Mouse (Mus musculus) neural tube, embryonic 15.5 days (tissue): Measurements from ENCODE around the gene Phf20. TPM values are rescaled to one million over a fixed set of nuclear protein-coding genes. Genes with fewer than 3 reads are reported as not detected.

Experiments used
- ATAC-seq: fragments of 200-750 bp; cut with Nextera tagmentation; 2 replicates; pipeline ENCODE4 v1.8.0; 2017; ENCODE audit warnings: mild to moderate bottlenecking, moderate TSS enrichment, moderate library complexity; ENCODE audit not compliant: low FRiP score
- H3K27ac ChIP-seq: fragments of 300-500 bp; sonication (generic); replicated peaks from 2 replicates; pipeline ENCODE4 v1.5.1; 2015; ENCODE audit warnings: mild to moderate bottlenecking, inconsistent platforms
- H3K27me3 ChIP-seq: fragments of 300-500 bp; sonication (generic); replicated peaks from 2 replicates; pipeline ENCODE4 v1.6.1; 2015; ENCODE audit warnings: inconsistent platforms
- H3K36me3 ChIP-seq: fragments of 300-500 bp; sonication (generic); 2 replicates; pipeline ENCODE4 v1.6.1; 2015; ENCODE audit warnings: inconsistent platforms
- H3K4me1 ChIP-seq: fragments of 300-500 bp; sonication (generic); 2 replicates; pipeline ENCODE4 v1.6.1; 2015; ENCODE audit warnings: inconsistent platforms
- H3K4me2 ChIP-seq: fragments of 300-500 bp; sonication (generic); 2 replicates; pipeline ENCODE4 v1.6.1; 2015; ENCODE audit warnings: inconsistent platforms, mild to moderate bottlenecking, moderate library complexity
- H3K4me3 ChIP-seq: fragments of 300-500 bp; sonication (generic); replicated peaks from 2 replicates; pipeline ENCODE4 v1.5.1; 2015; ENCODE audit warnings: mild to moderate bottlenecking, inconsistent platforms
- H3K9ac ChIP-seq: fragments of 300-500 bp; sonication (generic); replicated peaks from 2 replicates; pipeline ENCODE4 v1.6.1; 2015; ENCODE audit warnings: mild to moderate bottlenecking, inconsistent platforms
- H3K9me3 ChIP-seq: fragments of 300-500 bp; sonication (generic); replicated peaks from 2 replicates; pipeline ENCODE4 v1.6.1; 2016; ENCODE audit warnings: inconsistent platforms
- WGBS: fragments of 180-500 bp; shearing (Covaris S2); methylation state at CpG from one replicate; pipeline ENCODE4 v1.1.7; 2015; ENCODE audit warnings: mixed read lengths; 5-methylcytosine and 5-hydroxymethylcytosine counted together
- polyA plus RNA-seq: library from polyadenylated mRNA; unstranded; fragments of >200 nt; fragmentation: Nextera tagmentation; extraction: Ambion mirVana; gene quantifications from 2 replicates; pipeline ENCODE4 v1.2.1, GENCODE M21; 2015

Phf20 gene
- polyA plus RNA-seq, 1 experiment from 2014 or later: 130 TPM

DNA sequence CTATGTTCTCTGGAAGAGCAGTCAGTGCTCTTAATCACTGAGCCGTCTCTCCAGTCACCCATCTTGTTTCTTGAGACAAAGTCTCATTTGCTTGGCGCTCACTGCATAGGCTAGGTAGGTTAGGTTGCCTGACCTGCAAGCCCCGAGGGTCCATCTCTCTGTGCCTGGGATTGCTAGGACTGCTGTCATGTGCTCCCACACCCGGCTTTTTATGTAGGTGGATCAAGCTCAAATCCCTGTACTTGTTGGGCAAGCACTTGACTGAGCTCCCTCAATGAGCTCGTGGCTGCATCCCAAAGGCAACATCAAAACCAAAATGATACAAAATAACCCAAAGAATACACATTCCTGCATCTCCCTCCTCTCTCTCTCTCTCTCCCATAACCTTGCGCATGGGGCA lies 125.3 kb downstream of the Phf20 start:
- Histone ChIP-seq H3K27me3 (no peaks in the 10 kb centered on the region), H3K27ac (no peak overlapping the region), H3K9me3 (no peaks in the 10 kb centered on the region), H3K4me1 (no peaks in the 10 kb centered on the region), H3K9ac (no peak overlapping the region), H3K4me2 (no peak overlapping the region), H3K4me3 (no peak overlapping the region), H3K36me3 (peaks cover 4% of the 10 kb centered on the region; the same call in 1 of the 2 replicates)
- ATAC-seq: no peak
- 93% methylated on average over 6 of the region's 6 CpGs for WGBS

DNA sequence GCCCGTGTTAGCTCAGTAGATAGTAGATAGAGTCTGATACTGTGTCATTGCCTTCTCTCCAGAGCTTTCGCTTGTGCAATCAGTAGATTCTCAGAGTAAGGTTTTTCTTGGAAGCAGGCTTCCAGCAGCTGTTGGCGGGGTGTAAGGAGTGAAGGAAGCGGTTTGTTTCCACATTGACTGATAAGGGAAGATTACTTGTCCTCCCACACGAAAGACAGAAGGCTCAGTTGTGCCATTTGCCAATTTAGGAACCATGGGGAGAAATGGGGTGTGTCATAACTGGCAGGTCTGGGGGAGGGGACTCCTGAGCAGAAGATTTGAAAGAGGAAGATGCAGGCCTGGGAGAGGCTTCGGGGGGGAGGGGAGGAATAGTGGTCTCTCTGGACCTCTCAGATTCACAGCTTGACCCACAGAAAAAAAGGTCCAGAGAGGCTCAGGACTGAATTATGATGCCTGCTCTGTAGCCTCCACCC lies 127.9 kb downstream of the Phf20 start:
- Histone ChIP-seq H3K4me2 (no peak overlapping the region), H3K36me3 (peaks cover 4% of the 10 kb centered on the region; the same call in 1 of the 2 replicates), H3K27ac (no peak overlapping the region)

DNA sequence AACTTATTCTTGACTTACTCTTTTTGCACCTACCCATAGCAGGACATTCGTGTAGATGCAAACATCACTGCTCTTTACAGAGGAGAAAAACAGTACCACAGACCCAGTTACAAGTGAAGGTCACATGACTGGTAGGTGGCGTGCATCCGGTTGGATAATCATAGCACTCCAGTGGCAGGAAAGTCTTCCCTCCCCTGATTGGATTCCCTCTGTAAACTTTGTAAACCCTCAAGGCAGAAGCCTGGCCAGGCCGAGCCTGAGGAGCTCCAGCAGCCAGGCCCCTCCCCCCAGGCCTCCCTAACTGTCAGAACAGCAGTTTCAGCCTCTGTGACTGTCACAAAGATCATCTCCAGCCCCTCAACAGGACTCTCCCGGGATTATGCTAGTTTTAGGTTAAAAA lies 128.4 kb downstream of the Phf20 start:
- peaks cover 4% of the 10 kb centered on the region; the same call in 1 of the 2 replicates for H3K36me3 ChIP-seq
- 60% methylated on average over 5 of the region's 5 CpGs for WGBS

More for the DNA sequence above, 127.9 kb downstream of the Phf20 start:
- no peak overlapping the region for H3K4me3 ChIP-seq
- ATAC-seq: no peak
- H3K9ac ChIP-seq: no peak overlapping the region
- H3K27me3 ChIP-seq: no peaks in the 10 kb centered on the region
- H3K4me1 ChIP-seq: no peaks in the 10 kb centered on the region
- H3K9me3 ChIP-seq: no peaks in the 10 kb centered on the region
- WGBS: 78% methylated on average over 6 of the region's 6 CpGs

DNA sequence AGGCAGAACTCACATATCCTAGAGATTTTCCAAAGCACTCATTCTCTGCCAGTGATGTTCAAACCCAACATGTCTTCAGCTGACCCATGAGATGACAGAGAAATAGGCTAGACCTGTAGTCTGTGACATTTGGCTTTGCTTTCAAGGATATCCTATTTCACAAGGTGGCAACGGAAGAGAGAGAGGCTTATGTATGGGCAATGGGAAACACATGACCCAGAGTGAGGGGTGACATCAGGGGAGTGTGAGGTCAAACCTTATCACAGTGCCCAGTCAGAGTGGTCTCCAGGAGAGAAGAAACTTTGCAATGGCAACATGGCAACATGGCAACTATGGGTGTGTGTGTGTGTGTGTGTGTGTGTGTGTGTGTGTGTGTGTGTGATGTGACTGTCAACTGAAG lies 134.4 kb downstream of the Phf20 start:
- no peaks in the 10 kb centered on the region for H3K36me3 ChIP-seq
- no peak overlapping the region for H3K27ac ChIP-seq
- H3K9me3 ChIP-seq: no peaks in the 10 kb centered on the region
- ATAC-seq: no peak
- H3K4me2 ChIP-seq: no peak overlapping the region
- no peaks in the 10 kb centered on the region for H3K27me3 ChIP-seq
- no peak overlapping the region for H3K4me3 ChIP-seq
- H3K9ac ChIP-seq: no peak overlapping the region
- no peaks in the 10 kb centered on the region for H3K4me1 ChIP-seq
- 72% methylated on average over 1 of the region's 1 CpGs for WGBS

More for the DNA sequence above, 128.4 kb downstream of the Phf20 start:
- ATAC-seq: no peak
- Histone ChIP-seq H3K9me3 (no peaks in the 10 kb centered on the region), H3K9ac (no peak overlapping the region), H3K4me3 (no peak overlapping the region), H3K4me1 (no peaks in the 10 kb centered on the region), H3K27ac (no peak overlapping the region), H3K4me2 (no peak overlapping the region), H3K27me3 (no peaks in the 10 kb centered on the region)

DNA sequence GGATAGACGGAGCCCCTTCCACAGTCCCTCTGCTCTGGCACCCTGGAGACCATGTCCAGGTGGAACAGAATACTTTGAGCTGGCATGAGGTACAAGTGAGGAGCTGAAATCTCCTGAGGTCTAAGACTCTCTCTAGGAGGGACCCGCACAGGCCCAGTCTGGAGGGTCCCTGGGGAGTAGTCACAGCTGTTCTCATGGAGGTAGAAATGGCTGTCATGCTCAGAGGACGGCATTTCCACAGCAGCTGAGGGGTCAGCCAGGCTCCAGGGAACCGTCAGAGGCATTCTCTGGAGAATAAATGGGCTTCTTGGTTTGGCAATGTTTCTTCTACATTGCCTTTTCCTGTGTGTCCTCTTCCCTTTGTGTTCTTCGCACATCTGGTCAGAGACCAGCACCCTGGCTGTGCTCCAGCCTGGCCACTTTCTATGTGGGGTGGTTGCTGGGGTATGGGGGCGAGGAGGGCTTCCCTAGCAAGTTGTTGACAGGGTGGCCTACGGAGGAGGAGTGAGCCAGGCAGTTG lies 135.2 kb downstream of the Phf20 start:
- no peaks in the 10 kb centered on the region for H3K9me3 ChIP-seq
- 72% methylated on average over 7 of the region's 7 CpGs for WGBS
- H3K4me2 ChIP-seq: no peak overlapping the region
- no peaks in the 10 kb centered on the region for H3K27me3 ChIP-seq
- no peak overlapping the region for H3K4me3 ChIP-seq
- no peak overlapping the region for H3K9ac ChIP-seq
- no peak for ATAC-seq
- H3K36me3 ChIP-seq: no peaks in the 10 kb centered on the region
- H3K4me1 ChIP-seq: no peaks in the 10 kb centered on the region
- no peak overlapping the region for H3K27ac ChIP-seq

DNA sequence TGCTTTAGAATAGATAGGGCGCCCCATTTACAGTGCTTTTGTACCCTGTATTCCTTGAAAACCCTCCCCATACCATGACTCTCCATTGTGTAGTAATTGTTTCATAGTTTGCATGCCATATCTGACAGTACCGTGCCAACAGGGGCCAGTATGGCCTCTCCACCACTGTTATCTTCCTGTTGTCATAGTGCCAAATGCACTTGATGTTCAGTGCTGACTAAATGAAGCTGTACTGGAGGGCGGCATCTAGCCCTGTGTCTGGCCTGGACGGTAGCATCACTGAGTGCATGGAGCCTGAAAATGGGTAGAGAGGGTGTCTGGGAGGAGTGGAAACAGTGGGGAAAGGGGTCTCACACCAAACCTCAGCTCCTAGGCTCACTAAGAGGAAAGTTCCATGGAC lies 143.8 kb downstream of the Phf20 start:
- Histone ChIP-seq H3K4me2 (no peak overlapping the region), H3K4me1 (no peaks in the 10 kb centered on the region), H3K4me3 (no peak overlapping the region), H3K36me3 (no peaks in the 10 kb centered on the region), H3K27ac (no peak overlapping the region), H3K9ac (no peak overlapping the region), H3K9me3 (no peaks in the 10 kb centered on the region), H3K27me3 (no peaks in the 10 kb centered on the region)
- WGBS: 93% methylated on average over 4 of the region's 4 CpGs
- no peak for ATAC-seq

DNA sequence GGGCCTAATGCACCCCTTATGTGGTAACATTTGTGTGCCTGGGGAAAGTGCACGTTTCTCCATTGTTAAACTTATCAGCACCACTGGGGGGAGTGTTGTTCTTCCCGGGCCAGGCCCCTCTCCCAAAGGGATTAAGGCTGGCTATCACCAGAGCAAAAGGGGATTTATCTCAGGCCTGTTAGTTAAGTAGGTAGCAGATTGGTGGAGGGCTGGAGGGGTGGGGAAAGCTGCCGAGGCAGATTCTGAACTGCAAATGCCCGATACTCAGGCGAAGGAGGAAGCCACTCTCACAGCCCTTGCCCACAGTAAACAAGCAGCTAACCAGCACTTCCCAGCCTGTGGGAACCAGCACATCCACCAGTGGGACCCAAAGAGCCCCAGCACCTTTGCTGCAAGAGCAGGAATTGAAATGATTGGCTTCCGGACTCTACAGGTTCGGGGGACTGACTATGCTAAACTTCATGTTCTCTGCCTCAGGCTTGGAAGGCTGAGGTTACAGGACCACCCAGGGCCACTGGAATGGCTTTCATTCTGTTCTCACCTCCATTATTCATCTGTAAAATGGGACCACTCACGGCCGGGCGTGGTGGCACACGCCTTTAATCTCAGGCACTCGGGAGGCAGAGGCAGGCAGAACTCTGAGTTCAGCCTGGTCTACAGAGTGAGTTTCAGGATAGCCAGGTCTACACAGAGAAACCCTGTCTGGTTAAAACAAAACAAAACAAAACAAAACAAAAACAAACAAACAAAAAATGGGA lies 148.7 kb downstream of the Phf20 start:
- H3K36me3 ChIP-seq: no peaks in the 10 kb centered on the region
- no peak overlapping the region for H3K4me2 ChIP-seq
- no peaks in the 10 kb centered on the region for H3K9me3 ChIP-seq
- H3K4me1 ChIP-seq: no peaks in the 10 kb centered on the region
- no peaks in the 10 kb centered on the region for H3K27me3 ChIP-seq
- H3K4me3 ChIP-seq: no peak overlapping the region
- ATAC-seq: no peak
- no peak overlapping the region for H3K27ac ChIP-seq
- no peak overlapping the region for H3K9ac ChIP-seq
- 64% methylated on average over 12 of the region's 12 CpGs for WGBS

DNA sequence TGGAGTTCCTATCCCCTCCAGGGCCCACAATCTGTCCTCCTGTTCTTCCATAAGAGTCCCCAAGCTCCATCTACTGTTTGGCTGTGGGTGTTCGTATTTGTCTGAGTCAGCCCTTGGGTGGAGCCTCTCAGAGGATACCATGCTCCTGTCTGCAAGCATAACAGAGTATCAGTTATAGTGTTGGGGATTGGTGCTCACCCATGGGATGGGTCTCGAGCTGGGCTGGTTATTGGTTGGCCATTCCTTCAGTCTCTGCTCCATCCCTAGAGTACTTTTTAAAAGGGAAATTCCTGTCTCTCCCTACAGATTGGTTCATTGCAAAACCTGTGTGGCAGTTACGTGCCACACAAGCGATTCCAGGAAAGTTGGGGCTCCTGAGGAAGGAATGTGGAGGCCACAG lies 152.5 kb downstream of the Phf20 start:
- 81% methylated on average over 4 of the region's 4 CpGs for WGBS
- Histone ChIP-seq H3K4me1 (peaks cover 6% of the 10 kb centered on the region; the same call in 1 of the 2 replicates), H3K27me3 (no peaks in the 10 kb centered on the region), H3K4me3 (no peak overlapping the region), H3K9ac (no peak overlapping the region), H3K9me3 (no peaks in the 10 kb centered on the region), H3K36me3 (no peaks in the 10 kb centered on the region), H3K4me2 (no peak overlapping the region), H3K27ac (no peak overlapping the region)
- ATAC-seq: no peak

DNA sequence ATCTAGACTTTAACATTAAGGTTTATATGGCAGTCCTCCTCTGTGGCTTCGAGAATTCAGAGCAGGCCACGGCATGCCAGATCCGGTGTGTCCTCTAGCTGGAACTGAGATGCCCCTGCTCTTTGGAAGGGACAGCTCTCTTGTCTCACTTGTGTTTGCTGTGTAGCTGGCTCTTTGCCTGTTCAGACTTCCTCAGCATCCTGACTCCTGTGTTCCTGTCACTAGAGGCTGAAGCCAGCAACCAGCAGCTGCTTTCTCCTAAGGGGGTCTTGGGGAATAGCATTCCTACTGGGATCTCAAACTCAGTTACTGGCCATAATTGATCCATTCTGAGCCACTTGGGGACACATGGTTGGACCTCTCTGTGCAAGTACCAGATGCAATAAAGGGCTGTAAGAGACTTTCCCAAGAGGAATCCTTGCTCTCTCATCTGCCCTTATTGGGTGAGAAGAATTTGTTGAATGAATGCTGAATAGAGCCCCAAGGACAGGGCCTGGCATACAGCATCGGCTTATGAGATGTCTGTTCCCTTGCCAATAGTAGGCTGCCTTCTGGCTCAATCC lies 153.1 kb downstream of the Phf20 start:
- Histone ChIP-seq H3K4me2 (no peak overlapping the region), H3K4me1 (peaks cover 6% of the 10 kb centered on the region; the same call in 1 of the 2 replicates), H3K9me3 (no peaks in the 10 kb centered on the region), H3K4me3 (no peak overlapping the region), H3K27me3 (no peaks in the 10 kb centered on the region), H3K36me3 (no peaks in the 10 kb centered on the region), H3K27ac (no peak overlapping the region), H3K9ac (no peak overlapping the region)
- 77% methylated on average over 4 of the region's 4 CpGs for WGBS
- ATAC-seq: no peak

DNA sequence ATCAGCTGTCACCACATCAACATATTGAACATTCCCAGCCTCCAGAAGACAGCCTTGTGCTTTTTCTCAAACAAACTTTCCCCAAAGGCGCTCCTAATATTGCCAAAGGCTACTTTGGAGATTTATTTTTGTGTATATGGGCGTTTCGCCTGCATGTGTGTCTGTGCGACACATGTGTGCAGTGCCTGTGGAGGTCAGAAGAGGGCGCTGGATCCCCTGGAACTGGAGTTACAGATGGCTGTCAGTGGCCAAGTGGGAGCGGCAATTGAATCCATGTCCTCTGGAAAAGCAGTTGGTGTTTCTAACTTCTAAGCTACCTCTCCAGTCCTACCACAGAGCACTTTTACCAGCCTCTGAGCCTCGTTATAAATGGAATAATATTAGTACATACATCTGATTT lies 155.0 kb downstream of the Phf20 start:
- WGBS: 83% methylated on average over 7 of the region's 7 CpGs
- Histone ChIP-seq H3K9ac (no peak overlapping the region), H3K4me2 (no peak overlapping the region), H3K36me3 (no peaks in the 10 kb centered on the region), H3K4me3 (no peak overlapping the region), H3K27me3 (no peaks in the 10 kb centered on the region), H3K9me3 (no peaks in the 10 kb centered on the region), H3K4me1 (peaks cover 9% of the 10 kb centered on the region), H3K27ac (no peak overlapping the region)
- ATAC-seq: no peak

DNA sequence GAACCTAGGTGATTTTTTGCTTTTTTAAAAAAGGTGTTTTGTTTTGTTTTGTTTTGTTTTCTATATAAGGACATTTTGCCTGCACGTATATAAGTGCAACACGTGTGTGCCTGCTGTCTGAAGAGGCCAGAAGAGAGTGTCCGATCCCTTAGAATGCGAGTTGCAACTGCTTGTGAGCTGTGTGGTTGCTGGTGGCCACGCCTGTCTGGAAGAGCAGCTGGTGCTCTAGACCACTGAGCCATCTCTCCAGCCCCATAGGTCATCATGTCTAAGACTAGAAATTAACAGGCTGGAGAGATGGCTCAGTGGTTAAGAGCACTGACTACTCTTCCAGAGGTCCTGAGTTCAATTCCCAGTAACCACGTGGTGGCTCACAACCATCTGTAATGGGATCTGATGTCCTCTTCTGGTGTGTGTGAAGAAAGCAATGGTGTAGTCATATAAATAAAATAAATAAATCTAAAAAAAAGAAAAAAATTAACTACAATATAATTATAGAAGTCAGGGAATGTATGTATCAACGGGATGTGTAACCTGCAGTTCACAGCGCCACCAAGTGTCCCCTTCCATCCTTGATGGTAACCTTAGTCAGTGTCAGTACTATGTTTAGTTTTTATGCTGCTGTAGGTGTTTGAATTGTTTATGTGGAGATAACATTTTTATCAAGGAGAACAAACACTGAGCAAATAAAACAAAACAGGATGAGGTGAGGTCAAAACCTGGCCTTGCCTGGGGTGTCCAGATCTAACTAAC lies 156.3 kb downstream of the Phf20 start:
- no peak overlapping the region for H3K4me3 ChIP-seq
- peaks cover 9% of the 10 kb centered on the region for H3K4me1 ChIP-seq
- no peak overlapping the region for H3K9ac ChIP-seq
- 0 out of 2 replicates have a peak overlapping the region, but pooled peaks have one; percentile 38 for H3K27ac ChIP-seq
- no peak for ATAC-seq
- H3K36me3 ChIP-seq: no peaks in the 10 kb centered on the region
- WGBS: 82% methylated on average over 8 of the region's 8 CpGs
- no peak overlapping the region for H3K4me2 ChIP-seq
- no peaks in the 10 kb centered on the region for H3K9me3 ChIP-seq
- no peaks in the 10 kb centered on the region for H3K27me3 ChIP-seq
